Mouse (Mus musculus): Measurements from ENCODE around the gene Endou. TPM values are rescaled to one million over a fixed set of nuclear protein-coding genes. Genes with fewer than 3 reads are reported as not detected.

The Endou gene
- total RNA-seq, 2 experiments from 2014 or later = 0.34 to 0.45 TPM

GRCm38 (mm10) chr15:97755361-97755760 is 24.2 kb upstream of the Endou start:
- no peak for DNase-seq (ENCODE audit: low spot score)

GRCm38 (mm10) chr15:97754476-97754875 is 23.3 kb upstream of the Endou start:
- DNase-seq (ENCODE audit: low spot score) = no peak

- DNase-seq (ENCODE audit: low spot score) = no peak
Observed at GRCm38 (mm10) chr15:97752491-97752890, 21.4 kb upstream of the Endou start.

- DNase-seq (ENCODE audit: low spot score) = no peak
Observed at GRCm38 (mm10) chr15:97751676-97752075, 20.5 kb upstream of the Endou start.

GRCm38 (mm10) chr15:97750697-97751096 is 19.6 kb upstream of the Endou start:
- peak; percentile 40 for DNase-seq (ENCODE audit: low spot score)

- no peak for DNase-seq (ENCODE audit: low spot score)
Observed at GRCm38 (mm10) chr15:97749841-97750240, 18.7 kb upstream of the Endou start.

- no peak for DNase-seq (ENCODE audit: low spot score)
Observed at GRCm38 (mm10) chr15:97749397-97749796, 18.3 kb upstream of the Endou start.

- no peak for DNase-seq (ENCODE audit: low spot score)
Observed at GRCm38 (mm10) chr15:97748964-97749363, 17.8 kb upstream of the Endou start.

GRCm38 (mm10) chr15:97748309-97748708 is 17.2 kb upstream of the Endou start:
- DNase-seq (ENCODE audit: low spot score) = no peak

- DNase-seq (ENCODE audit: low spot score) = no peak
Observed at GRCm38 (mm10) chr15:97747486-97747885, 16.3 kb upstream of the Endou start.

GRCm38 (mm10) chr15:97746748-97747147 is 15.6 kb upstream of the Endou start:
- no peak for DNase-seq (ENCODE audit: low spot score)

GRCm38 (mm10) chr15:97746278-97746677 is 15.1 kb upstream of the Endou start:
- no peak for DNase-seq (ENCODE audit: low spot score)

GRCm38 (mm10) chr15:97745331-97745730 is 14.2 kb upstream of the Endou start:
- peak; percentile 84 for DNase-seq (ENCODE audit: low spot score)

- DNase-seq (ENCODE audit: low spot score) = peak; percentile 44
Observed at GRCm38 (mm10) chr15:97744930-97745329, 13.8 kb upstream of the Endou start.

- no peak for DNase-seq (ENCODE audit: low spot score)
Observed at GRCm38 (mm10) chr15:97743961-97744525, 12.9 kb upstream of the Endou start.

GRCm38 (mm10) chr15:97743210-97743609 is 12.1 kb upstream of the Endou start:
- DNase-seq (ENCODE audit: low spot score) = no peak

- no peak for DNase-seq (ENCODE audit: low spot score)
Observed at GRCm38 (mm10) chr15:97742600-97742999, 11.5 kb upstream of the Endou start.

GRCm38 (mm10) chr15:97742074-97742473 is 10.9 kb upstream of the Endou start:
- DNase-seq (ENCODE audit: low spot score) = peak; percentile 58

- DNase-seq (ENCODE audit: low spot score) = no peak
Observed at GRCm38 (mm10) chr15:97741662-97742061, 10.5 kb upstream of the Endou start.

GRCm38 (mm10) chr15:97740283-97740732 is 9.2 kb upstream of the Endou start:
- DNase-seq (ENCODE audit: low spot score) = no peak

GRCm38 (mm10) chr15:97738923-97739322 is 7.8 kb upstream of the Endou start:
- no peak for DNase-seq (ENCODE audit: low spot score)

- no peak for DNase-seq (ENCODE audit: low spot score)
Observed at GRCm38 (mm10) chr15:97731988-97732387, 849 bp upstream of the Endou start.

GRCm38 (mm10) chr15:97730365-97730764 is 774 bp downstream of the Endou start:
- no peak for DNase-seq (ENCODE audit: low spot score)

GRCm38 (mm10) chr15:97728804-97729203 is 2.3 kb downstream of the Endou start:
- DNase-seq (ENCODE audit: low spot score) = peak; percentile 49

Measured in gastrocnemius, adult 18-20 months (tissue).